Mouse (Mus musculus) cerebellum, adult 11 months (tissue): ENCODE data around the gene 5330417C22Rik.
"Not testable (repeated sequence)": the region's sequence is repeated elsewhere in the genome, so short reads cannot be mapped to it uniquely, and the experiment has no call there.

Experiments
- DNase-seq: peaks from one replicate; pipeline ENCODE4 v3.0.0; 2022

Gene 5330417C22Rik

DNA sequence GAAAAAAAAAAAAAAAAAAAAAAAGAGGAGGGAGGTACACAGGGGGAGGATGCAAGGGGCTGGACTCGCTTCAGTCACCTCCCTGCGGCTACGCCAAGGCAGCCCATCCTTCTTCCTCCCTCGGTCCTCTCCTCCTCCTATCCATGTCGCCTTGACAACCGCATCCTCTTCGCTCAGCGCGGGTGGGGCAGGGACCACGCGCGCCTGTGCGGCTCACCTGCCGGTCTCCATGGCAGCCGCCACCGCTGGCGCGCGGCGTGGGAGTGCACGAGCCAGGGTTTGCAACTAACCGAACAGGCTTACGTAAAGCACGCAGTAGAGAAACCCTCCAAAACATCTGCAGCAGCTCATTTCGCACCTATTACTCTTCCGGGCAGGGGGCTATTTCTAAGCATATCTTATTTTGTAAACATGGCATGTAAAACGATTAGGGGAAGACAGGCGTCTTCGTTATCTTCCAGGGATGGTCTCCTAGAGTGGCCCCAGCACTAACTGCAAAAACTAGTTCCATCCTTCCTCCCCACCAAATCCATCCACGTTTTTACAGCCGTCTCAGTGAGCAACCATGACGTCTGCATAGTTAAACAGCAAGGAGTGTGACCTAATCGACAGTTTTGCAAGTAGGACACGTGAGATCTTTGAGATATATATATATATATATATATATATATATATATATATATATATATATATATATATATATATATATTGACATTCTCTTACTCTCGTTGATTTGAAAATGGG lies at the start of gene 5330417C22Rik:
Gene 5330417C22Rik, minus strand, starts transcription at position 20 of the 744 bp plus-strand sequence.
- peak; percentile 41 for DNase-seq

DNA sequence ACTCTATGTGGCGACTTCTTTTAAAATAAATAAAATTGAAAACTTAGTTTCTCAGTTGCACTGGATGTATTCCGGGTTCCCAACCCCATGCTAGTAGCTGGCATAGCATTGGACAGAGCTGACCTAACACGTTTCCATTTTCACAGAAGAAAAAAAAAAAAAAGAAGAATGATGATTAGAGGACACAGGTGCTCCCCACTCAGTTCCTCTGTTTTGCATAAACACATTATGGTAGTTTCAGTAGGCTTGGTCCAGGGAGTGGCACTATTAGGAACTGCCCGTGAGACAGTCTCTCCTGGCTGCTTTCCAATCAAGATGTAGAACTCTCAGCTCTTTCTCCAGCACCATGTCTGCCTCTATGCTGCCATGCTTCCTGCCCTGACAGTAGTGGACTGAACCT lies 48.2 kb upstream of the 5330417C22Rik start:
- DNase-seq: no peak

- no peak for DNase-seq
Observed at GRCm38 (mm10) chr3:108574018-108574417, 37.7 kb upstream of the 5330417C22Rik start.

DNA sequence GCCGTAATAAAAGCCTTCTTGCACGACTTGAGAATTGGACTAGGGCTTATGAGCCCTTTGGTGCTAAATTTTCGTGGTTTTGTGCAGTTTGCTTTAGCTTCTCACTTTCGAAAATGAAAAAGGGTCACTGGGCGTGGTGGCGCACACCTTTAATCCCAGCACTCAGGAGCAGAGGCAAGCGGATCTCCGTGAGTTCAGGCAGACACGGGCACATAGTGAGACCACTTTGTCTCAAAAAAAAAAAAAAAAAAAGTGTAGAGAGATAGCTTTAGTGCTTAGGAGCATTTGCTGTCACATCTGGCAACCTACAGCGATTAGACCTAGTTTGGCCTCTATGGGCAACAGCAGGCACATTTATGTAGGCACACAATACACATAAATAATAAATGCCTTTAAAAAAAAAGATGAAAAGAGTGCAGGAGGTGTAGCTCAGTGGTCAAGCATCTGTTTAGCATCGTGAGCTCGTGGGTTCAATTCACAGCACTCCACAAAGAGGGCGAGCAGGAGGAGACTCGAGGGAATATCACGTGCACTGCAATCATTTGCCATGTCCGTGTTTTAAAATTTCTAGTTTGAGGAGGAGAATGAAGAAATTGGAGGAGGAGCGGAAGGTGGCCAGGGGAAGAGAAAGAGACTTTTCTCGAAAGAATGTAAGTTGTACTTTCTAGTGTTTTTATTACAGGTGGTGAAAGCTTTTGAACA lies 36.1 kb upstream of the 5330417C22Rik start:
- no peak for DNase-seq

DNA sequence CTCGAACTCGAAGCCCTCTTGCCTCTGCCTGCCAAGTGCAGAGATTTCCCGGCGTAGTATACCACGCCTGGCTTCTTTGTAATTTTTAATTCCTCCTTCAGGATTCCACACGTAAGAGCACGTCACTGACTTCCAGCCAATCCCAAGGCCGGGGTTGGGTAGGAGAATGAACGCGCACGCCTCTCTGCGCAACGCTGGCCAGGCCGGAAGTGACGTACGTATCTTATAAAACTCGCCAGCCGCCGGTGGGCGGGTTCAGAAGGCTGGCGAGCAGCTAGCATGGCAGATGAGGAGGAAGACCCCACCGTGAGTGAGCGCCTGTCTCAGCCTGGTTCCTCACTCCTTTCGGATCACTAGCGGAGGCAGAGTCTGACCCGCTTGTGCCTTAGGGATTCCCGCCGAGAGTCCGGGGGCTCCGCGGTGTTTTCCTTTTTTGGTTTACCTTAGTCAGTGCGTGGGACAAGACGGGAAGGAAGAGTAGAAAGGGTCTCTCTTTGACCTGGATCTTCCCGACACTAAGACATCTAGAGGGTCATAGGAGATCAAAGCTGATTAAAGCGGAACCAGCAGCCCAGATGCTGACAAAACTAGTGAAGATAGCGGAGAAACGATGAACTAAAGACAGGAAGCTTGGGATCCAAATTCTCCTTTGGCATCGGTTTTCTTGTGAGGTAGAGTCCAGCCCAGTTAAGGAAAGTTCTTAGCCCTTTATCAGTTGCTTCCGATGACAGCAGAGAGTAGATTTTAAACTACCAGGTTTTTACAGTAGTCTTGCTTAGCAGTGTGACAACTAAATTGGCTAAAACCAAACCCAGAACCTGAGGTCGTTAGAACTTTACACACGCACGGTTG lies 35.3 kb upstream of the 5330417C22Rik start, which contains the start of gene Taf13:
Gene Taf13, plus strand, starts transcription at position 256 of the 852 bp plus-strand sequence.
- DNase-seq: peak; percentile 95

DNA sequence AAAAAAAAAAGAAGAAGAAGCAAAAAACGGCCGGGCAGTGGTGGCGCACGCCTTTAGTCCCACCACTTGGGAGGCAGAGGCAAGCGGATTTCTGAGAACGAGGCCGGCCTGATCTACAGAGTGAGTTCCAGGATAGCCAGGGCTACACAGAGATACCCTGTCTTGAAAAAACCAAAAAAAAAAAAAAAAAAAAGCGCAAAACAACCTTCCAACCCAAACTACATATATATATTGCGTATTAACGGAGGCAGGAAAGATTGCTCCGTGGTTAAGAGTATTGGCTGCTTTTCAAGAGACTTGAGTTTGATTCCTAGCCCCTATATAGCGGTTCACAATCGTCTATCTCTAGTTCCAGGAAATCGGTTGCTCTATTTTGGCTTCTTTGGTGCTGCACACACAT lies 34.5 kb upstream of the 5330417C22Rik start:
- no peak for DNase-seq

DNA sequence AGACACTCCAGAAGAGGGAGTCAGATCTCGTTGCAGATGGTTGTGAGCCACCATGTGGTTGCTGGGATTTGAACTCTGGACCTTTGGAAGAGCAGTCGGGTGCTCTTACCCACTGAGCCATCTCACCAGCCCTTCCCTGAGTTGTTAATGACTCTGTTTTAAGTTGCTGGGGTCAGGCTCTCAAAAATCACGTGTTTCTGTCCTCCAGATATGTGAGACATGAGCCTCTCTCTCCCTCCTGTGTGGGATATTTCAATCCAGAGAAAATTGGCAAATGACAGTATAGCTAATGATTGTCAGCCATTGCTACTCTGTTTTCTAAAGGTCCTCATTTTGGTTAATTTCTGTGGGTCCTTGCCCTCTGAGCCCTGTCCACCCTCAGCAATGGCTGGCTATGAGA lies 33.3 kb upstream of the 5330417C22Rik start:
- not testable (repeated sequence) for DNase-seq

GRCm38 (mm10) chr3:108567990-108568877 lies 31.9 kb upstream of the 5330417C22Rik start:
- no peak for DNase-seq

GRCm38 (mm10) chr3:108563309-108563708 lies 27.0 kb upstream of the 5330417C22Rik start:
- DNase-seq: peak; percentile 71

GRCm38 (mm10) chr3:108562777-108563271 lies 26.5 kb upstream of the 5330417C22Rik start:
- no peak for DNase-seq

GRCm38 (mm10) chr3:108562133-108562730 lies 25.9 kb upstream of the 5330417C22Rik start, which contains the start of gene Tmem167b:
Gene Tmem167b, minus strand, starts transcription at chr3:108562466.
- peak; percentile 96 for DNase-seq

DNA sequence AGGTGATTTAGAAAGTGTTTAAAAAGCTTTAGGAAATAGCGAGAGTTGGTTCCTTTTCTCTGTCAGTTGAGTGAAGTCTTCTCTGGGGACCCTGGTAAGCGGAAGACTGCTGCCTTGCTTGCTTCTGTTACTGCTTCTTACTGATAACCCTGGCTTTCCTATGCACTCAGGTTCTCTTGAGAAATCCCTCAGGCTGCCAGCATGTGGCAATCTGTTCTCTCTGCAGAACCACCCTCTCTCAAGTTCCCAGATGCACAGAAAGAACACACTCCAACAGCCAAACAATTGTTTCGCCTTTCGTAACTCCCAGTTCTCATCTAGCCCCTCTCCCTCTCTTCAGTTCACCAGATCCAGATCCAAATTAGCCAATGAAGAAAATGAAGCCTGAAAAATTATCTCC lies 21.6 kb upstream of the 5330417C22Rik start:
- no peak for DNase-seq

DNA sequence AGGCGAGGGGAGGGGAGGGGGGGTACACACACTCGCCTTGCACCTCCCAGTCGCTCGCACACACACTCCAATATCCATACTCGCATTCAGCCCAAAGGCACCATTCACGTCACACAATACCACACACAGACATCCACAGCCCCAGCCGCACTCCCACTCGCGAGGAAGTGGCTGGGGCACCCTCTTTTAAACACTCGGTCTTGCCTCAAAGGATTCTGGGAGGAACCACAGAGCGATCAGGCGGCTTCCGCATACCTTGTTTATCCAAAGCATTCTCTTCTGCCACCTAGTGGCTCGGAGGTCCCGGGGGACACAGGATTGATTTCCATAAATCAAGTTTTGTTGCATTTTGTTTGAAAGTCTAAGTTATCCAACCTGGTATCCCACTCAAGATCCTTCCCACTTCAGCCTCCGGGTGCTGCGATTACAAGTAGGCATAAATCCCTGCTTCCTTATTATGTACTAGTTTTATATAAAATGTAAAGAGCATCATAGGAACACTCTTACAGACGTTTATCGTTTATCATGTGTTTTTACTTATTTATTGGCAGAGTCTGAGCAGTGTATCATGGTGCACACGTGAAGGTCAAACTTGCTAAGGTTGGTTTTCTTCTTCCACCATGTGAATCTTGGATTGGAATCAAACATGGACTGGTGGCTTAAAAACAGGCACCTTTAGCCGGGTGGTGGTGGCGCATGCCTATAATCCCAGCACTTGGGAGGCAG lies 18.4 kb upstream of the 5330417C22Rik start:
- DNase-seq: peak; percentile 88

GRCm38 (mm10) chr3:108554111-108554561 lies 17.8 kb upstream of the 5330417C22Rik start:
- DNase-seq: no peak

DNA sequence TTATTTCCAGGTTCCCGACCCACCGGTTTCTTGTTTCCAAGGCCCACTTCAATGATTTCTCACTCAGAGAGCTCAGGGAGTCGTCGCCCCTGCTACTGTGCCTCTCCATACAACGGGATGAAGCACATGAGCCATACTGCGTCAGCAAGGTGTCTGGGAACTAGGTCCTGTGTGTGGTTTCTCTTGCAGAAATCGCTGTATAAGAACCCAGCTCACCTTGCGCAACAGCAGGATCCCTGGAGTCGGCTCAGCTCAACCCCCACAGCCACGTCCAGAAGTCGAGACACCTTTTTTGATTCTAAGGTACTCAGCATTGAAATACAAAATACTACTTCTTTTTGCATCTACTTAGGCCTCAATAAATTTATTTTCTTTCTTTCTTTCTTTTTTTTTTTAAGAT lies 6.0 kb upstream of the 5330417C22Rik start:
- DNase-seq: no peak

- DNase-seq: peak; percentile 76
Observed at GRCm38 (mm10) chr3:108537303-108537702, 967 bp upstream of the 5330417C22Rik start.

- no peak for DNase-seq
Observed at GRCm38 (mm10) chr3:108535896-108536516, 330 bp downstream of the 5330417C22Rik start.

GRCm38 (mm10) chr3:108533951-108534350 lies 2.4 kb downstream of the 5330417C22Rik start, which contains the start of gene 1700013F07Rik:
Gene 1700013F07Rik, plus strand, starts transcription at chr3:108534150.
- DNase-seq: no peak

DNA sequence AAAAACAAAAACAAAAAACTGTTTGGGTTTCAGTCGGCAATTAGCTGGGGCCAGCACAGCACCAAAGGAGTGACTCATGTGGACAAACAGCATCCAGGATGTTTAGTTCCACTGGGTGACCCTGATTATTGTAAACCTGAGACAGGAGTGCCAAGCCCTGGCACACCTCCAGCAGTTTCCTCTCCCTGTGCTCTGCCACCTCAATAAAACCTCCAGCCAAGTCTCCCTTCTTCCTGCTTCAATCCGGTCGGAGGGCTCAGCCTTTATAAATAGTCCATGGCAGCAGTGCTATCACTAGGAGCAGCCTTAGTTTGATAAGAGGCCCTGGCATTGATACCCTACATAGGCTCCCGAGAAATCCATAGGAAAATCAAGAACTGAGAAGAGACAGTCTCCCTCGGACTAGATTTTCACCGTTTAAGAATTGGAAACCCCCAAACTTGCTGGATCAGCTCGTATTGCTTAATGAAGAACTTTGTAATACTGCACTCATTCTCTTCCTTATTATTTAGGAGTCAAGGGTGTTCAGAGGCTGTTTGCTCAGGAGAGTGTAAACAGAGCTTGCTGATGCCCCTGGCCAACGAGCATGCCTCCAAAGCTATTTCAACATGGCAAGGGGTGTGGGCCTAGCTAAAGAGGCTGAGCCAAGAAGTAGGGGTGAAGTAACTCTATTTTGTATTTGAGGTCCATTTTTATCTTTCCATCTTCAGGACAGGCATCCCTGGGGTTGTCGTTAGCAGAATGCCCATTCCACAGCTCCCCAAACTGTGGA lies 3.0 kb downstream of the 5330417C22Rik start:
- no peak for DNase-seq
